Mouse (Mus musculus): ENCODE measurements around the gene Phf21a.

The Phf21a gene

DNA sequence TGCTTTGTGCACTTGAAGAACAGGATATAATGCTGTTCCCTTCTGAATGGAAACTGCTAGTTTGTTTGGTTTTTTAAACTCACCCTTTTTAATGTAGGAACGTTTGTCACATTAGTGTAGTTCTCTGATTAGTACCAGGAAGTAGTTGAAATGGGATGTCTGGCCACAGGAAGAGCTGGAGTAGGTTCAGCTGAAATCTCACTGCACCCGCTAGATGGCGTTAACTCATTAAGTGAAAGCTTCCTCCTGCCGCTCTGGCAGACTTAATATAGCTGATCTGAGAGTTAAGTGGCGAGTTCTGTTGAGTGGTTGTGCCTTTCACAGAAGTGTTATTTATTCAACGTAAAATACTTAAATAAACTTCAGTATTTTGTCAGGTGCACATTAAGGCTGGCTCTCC is 203.5 kb downstream of the Phf21a start:
- DNase-seq (ENCODE audit: low spot score in 2 of 2), result peak; percentile 64 to 76

DNA sequence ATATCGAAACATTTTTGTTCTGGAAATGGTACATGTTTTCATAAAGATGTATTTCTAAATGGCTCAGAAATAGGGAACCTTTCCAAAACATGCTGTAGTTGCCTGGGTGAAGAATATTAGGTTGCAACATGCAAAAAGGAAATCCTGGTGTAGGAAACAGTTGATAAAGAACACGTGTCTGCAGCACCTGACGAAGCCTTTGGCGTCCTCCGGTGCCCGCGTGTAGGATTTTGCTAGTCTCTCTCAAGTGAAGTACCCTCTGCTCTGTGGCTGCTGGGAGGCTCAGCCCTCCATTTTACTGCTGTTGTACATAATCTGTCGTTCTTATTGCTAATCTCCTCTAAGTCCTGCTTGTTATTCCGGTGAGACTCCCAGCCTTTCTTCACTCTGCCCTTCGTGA is 207.0 kb downstream of the Phf21a start:
- DNase-seq (ENCODE audit: low spot score in 2 of 2), result no peak

DNA sequence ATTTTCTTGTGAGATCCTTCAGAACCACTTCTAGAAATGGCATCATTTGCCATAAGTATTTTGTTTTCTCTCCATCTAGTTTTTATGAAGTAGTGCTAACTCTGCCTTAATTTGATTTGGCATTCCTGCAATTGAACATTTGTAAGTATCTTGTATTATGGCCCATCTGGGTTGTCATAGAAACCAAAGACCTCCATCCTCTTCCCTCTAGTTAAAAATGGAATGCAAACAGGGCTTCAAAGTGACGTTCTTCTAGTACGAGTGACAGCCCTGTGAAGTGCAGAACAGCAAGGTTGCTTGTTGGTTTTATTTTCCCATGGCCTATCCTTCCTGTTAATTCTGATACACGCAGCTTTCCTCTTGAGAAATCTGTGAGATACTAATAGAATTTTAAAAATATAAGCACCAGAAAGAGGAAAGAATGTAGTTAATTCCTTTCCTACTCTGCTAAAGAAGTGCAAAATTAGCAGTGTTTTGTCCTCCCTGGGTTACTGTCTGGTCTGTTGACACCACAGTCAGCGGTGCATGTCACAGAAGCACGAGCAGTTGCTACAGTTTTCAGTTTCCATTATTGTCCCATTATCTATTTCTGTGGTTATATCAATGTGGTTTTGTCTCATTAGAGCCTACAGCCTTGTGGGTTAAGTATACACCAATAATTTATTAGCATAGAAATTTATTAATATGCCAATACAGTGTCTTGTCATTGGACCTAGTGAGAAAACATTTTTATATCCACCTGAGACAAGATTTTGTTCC is 209.1 kb downstream of the Phf21a start:
- no peak for DNase-seq (ENCODE audit: low spot score in 2 of 2)

DNA sequence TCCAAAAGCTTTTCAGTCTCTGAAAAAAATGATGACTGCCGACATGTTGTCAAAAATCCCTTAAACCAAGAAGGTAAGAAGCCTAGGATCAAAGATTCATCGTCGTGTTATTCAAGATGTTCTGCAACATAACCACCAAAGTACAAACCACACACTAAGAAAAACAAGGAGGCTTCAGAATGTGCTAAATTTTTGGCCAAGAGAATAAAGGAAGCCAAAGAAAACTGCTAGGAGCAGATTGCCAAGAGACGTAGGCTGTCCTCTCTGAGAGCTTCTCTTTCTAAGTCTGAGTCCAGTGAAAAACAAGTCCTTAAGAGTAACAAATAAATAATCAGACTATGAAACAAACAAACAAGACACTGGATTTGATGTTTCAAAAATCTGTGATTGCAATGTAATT is 219.6 kb downstream of the Phf21a start:
- no peak for DNase-seq (ENCODE audit: low spot score in 2 of 2)

DNA sequence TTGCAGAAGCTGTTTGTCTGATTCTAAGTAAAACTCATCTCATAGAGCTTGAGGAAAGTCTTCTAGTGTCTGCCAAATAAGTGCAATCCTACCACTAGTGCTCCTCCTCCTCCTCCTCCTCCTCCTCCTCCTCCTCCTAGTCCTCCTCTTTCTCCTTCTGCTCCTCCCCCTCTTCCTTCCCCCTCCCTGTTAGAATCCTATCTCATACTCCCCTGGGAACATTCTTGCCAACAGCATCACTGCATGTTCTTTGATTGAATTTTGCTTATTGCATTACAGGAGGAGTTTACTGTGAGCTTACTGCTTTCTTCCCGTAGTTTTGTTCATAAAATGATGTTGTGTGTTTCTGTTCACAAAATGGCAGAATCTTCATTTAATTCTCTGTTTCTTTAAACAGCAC is 221.1 kb downstream of the Phf21a start:
- DNase-seq (ENCODE audit: low spot score in 2 of 2), result no peak

DNA sequence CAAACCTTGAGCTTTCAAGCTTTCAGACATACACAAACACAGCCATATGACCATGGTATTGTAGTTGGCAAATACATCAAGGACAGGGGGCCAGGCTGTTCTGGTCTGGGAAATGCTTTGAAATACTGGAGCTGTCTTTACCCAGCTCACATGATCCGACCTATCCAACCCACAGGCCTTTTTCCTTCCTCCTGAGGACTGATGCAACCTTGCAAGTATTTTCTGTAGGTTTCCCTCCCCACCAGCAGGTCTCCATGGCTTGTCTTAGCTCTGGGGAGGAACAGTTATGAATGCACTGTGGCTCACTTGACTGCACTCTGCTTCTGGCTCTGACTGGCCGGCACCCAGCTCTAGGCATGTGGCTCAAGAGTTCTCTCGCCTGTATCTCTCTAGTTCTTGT is 223.7 kb downstream of the Phf21a start:
- no peak for DNase-seq (ENCODE audit: low spot score in 2 of 2)

DNA sequence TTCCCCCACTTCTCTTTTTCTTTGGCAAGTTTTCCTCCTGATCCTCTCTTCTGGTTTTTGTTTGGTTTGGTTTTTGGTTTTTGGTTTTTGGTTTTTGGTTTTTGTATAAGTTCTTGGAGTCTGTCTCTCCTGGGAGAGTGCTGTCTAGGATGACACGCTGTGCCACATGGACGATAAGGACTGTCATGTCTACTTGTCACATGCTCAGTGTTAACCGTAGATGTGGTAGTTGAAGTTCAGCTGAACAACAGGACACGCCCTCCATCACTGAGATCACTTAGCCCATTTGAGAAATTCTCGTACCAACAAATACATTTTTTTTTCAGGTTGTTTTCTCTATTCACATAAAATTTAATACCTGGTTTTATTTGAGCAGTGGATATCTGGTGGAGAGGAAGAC is 224.3 kb downstream of the Phf21a start:
- no peak for DNase-seq (ENCODE audit: low spot score in 2 of 2)

DNA sequence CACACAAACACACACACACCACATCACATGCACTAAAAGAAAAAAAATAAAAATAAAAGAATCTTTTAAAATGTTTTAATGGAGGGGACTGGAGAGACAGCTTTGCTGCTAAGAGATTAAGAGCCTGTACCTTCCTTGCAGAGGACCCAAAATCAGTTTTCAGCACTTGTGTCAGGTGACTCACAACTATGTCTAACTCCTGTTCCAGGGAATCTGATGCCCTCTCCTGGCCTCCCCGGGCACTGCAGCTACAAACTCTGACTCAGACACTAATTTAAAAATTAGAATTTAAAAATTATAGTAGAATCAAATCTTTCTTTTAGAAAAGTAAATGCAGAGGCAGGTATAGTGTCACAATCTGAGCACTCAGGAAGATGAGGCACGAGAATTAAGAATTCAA is 229.8 kb downstream of the Phf21a start:
- DNase-seq (ENCODE audit: low spot score in 2 of 2), result peak; percentile 7 to 11

DNA sequence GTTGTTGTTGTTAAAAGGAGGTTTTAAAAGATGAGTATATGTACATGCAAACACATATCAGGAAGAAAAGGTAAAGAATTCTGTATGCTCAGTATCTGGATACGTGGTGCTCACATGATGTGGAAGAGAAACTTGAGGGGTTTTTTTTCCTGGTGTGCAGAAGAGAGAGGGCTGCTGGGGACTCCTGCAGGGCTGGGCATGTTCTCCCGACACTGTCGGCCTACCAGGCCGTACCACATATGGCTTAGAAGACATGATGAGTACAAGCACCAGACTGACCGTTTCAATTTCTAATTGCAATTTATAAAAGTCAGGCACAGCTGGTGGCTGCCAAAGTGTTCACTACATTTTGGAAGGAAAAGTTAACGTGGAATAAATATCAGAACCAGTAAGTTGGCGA is 232.8 kb downstream of the Phf21a start:
- DNase-seq (ENCODE audit: low spot score in 2 of 2), result no peak

DNA sequence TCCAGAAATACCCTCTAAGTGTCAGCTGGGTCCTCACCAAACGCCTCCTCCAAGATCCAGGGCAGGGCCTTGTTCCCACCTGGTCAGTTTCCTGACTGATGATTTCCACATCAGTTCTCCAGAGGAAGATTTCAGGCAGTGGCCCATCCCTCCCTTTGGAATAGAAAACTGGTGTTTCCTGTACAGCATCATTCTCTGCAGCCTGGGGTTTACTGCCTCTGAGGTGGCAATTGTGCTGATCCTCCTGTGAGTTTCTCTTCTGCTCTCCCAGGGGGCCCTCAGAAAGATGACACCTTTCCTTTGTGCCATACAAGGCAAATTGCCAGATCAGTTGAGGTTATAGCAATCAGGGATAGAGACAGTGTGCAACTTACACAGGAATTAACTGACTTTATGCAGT is 233.3 kb downstream of the Phf21a start:
- DNase-seq (ENCODE audit: low spot score in 2 of 2), result no peak

DNA sequence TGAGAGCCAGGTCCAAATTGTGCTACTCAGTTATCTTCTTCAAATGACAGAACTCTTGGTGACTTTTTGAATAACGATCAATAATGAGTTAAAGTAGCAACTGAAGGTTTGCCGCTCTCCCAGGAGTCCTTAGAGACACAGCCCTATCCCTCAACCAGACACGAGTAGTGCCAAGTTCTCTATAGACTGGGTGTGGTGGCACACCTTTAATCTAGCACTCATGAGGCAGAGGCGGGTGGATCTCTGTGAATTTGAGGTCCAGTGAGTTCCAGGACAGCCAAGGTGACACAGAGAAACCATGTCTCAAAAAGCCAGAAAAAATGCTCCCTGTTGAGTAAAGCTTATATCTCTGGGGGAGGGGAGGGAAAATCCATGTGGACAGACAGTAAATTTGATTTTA is 234.7 kb downstream of the Phf21a start:
- DNase-seq (ENCODE audit: low spot score in 2 of 2), result no peak

DNA sequence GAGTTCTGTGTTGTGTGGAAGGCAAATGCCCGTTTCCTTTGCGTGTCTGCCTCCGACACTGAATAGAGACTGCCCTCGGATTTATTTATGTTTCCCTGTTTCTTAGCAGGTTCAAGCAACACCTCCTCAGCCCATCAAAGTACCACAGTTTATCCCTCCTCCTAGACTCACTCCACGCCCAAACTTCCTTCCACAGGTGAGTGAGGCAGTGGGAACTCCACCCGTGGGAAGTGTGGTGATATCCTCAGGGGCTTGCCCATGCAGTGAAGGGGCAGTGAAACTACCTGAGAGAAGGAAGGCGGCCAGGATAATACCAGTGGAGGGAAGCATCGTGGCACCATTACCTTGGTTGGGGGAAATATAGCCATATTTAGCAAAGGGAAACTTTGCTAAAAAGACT is 235.3 kb downstream of the Phf21a start:
- no peak for DNase-seq (ENCODE audit: low spot score in 2 of 2)

DNA sequence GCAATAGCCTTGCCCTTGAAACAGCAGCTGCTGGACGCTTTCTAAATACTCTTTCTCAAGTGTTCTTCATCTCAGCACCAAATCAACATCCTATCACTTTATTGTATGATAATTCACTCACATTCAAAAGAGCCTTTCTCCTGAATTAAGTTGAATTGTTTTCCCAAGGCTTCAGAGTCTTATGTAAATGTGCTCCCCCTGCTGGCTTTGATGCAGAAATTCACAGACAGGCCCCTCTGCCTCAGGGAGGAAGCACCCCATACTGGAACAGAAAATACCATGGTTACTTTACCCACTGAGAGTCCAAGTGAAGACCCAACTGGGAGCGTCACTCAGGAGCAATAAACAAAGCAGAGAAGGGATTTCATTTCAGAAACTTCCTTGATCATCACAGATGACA is 237.9 kb downstream of the Phf21a start:
- DNase-seq (ENCODE audit: low spot score in 2 of 2), result no peak

DNA sequence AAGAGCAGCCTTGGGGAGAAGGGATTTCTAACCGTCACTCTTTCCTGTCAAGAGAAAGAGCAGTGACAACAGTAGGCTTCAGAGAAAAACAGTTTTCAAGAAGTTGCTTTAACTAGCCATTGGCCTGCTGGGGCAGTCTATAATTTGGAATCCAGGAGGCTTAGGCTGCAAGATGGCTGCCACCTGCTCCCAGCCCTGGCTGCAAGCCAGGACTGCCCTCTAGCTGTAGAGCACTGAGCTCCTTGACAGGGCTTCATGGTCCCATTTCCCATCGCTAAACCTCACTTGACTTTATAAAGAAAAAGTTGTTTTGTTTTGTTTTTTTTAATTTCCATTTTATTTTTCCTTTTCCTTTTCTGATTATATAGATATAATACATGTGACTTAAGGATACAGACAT is 238.5 kb downstream of the Phf21a start:
- no peak for DNase-seq (ENCODE audit: low spot score in 2 of 2)

DNA sequence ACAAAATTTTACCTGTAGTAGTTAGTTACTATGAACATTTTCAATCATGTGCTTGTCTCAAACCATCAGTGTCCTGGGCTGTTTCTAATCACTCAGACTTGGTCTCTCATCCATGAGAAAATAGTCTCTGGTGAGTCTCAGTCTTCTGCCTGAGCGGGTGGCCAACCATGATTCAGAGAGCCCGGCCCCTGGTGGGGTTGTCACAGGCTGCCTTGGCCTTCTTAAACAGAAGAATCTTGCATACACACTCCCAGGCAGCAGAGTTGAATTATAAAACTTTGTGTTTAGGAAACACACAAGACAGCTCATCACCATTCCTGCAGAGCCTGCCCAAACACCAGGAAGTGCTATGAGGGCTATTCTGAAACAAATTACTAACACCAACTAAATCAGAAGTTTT is 239.0 kb downstream of the Phf21a start:
- no peak for DNase-seq (ENCODE audit: low spot score in 2 of 2)

DNA sequence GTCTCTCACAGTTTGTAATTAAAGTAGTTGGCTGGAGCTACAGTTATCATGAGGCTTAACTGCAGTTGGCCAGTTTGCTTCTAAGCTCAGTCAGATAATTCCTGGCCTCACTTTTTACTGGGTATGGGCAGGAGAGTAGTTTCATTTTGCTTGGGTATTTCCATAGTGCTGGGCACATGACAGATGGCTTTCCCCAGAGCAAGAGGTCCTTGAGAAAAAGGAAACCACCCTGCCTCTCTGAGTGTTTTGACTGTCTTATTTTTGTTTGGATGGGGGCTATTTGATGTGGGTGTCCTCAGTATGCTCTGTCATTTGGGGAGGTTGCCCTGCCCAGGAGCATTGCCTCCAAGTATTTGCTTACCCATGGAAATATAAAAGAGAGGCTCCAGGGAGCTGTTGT is 249.5 kb downstream of the Phf21a start:
- DNase-seq (ENCODE audit: low spot score in 2 of 2), result no peak

DNA sequence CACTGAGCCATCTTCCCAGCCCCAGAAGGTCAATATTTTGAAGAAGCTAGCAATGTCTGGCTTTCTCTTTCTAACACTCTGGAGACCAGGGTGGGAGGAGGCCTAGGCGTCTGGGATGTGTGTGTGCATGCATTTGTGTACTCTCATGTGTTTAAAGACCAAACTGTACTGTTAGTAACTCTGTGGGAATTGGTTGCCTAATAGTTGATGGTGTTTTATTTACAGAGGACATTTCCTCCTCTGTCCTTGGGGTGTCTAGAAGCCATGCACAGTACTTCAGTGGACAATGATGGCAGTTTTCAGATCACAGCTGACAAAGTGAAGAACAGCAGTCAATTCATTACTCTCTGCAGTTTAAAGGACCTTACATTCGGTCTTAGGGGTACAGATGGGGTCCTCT is 254.3 kb downstream of the Phf21a start:
- no peak for DNase-seq (ENCODE audit: low spot score in 2 of 2)

DNA sequence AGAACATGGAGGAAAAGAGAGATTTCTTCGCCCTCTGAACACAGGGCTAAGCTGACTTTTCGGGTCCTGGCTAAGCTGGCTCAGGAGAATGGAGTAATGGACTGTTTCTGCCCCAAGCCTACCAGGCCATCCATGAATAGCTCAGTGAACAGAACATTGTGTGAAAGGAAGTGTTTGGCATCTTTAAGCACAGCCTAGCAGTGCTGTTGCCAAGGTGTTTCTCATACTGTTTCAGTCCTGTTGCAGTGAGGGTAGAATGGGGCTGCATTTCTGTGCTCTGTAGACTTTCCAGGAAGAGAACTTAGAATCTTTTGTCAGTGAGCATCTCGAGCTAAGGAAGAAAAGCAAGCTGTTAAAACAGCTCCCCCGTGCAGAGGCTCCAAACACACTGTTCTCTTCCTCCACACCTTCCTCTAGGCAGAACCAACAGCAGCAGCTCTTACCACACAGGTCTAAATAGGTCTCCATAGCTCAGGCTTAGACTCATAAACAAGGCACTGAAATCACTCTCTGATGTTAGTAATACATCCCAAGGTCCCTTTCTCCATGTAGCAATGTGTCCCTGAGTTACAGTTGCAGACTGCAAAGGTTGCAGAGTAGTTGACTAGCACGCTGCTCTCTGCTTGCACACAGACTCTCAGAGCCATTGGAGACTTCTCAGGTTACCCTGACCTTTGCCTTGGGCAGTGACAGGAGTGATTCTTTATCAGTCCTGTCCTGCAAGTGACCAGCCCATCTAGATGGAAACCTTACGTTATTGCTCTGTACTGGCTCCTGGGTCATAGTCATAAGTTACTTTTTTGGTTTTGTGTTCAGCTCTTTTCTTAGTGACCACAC is 256.9 kb downstream of the Phf21a start:
- no peak for DNase-seq (ENCODE audit: low spot score in 2 of 2)

DNA sequence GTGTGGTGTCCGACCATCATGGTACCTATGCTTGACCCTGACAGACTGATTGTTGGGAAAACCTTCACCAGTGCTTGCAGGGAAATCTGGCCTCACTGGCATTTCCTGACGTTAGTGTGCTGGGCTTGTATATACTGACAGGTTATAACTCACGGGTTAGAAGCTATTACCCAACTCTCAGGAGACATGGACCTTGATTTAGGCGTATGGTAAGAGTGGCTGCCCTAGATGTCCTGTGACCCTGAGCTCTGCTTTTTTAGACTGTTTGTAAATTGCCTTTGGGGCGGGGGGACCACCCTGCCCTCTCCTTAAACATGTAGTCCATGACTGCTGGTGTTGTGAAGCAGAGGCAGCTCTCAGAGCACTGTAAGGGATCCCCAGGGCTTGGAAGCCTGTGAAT is 257.8 kb downstream of the Phf21a start:
- no peak for DNase-seq (ENCODE audit: low spot score in 2 of 2)

DNA sequence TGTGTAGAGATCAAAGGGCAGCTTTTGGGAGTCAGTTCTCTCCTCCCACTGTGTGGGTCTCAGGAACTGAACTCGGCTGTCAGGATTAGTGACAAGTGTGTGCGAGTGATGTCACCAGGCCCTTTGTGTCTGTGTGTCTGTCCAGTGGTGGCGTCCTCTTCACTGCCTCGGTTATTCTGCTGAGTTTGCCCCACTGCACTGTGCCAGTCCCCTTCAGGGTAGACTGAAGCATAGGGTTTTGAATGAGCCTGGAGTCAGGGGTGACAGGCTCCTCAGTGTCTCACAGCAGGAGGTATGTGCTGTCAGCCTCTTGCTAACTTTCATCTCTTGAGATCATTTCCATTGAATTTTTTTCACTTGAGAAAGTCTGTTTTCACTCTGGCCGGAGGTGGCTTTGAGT is 260.5 kb downstream of the Phf21a start:
- DNase-seq (ENCODE audit: low spot score in 2 of 2), result no peak

DNA sequence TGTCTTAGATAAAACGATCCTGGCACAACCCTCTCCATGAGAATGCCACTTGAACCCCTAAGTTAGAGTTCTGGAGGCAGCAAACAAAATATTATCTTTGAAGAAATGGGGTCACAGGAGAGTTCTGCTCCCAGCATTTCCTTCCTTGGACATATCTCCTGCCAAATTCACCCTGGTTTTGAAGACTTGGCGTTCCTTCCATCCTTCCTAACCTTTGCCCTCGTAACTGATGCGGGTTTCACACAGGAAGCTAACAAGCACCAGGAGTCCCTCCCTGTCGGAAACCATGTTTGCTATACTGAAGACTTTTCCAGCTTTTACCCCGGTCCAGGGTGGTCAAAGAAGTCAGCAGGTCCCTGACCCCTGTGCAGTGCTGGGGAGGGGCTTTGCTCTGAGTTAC is 261.3 kb downstream of the Phf21a start:
- no peak for DNase-seq (ENCODE audit: low spot score in 2 of 2)

DNA sequence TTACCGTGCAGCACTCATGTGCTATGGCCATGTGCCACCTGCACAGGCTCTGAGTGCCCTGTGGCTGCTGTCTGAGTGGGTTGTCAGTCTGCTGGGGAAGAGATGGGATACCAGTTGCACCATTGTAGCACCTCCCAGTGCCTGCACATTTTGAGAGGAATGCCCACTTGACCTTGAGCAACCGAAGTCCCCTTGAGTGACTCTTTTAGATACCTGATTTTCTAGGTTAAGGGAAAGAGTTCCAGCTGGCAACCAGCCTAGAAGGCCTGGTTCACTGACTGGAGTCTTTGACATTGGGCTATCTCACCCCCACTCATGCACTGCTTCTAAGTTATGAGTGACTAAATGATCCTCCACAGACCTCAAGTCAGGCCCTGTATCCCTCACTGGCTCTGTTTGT is 266.4 kb downstream of the Phf21a start:
- no peak for DNase-seq (ENCODE audit: low spot score in 2 of 2)

DNA sequence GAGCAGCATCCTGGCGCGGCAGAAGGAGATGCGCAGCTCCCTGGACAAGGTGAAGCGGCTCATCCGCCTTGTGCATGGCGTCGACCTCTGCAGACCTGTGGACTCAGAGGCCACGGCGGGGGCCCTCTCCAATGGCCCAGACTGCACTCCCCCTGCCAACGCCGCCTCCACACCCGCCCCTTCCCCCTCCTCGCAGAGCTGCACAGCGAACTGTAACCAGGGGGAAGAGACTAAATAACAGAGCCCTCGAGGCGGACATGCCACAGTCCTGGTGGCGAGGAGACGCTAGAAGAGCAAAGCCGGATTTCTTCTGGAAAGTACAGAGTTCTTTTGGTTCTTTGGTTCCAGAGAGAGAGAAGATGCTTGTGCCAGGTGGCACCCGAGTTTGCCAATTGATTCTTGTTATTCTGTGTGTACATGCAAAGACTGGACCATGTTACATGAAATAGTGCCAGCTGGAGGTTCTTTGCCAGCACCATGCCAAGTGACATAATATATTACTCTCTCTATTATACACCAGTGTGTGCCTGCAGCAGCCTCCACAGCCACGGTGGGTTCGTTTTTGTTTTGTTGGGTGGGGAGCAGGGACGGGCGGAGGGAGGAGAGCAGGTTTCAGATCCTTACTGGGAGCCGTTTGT is 267.4 kb downstream of the Phf21a start:
- no peak for DNase-seq (ENCODE audit: low spot score in 2 of 2)
